Mouse (Mus musculus) spleen, postnatal 10 days (tissue): ENCODE measurements at regions not wholly inside any gene's neighbourhood (a gene's known extent, or its start where the extent isn't known, plus 50 kb on each side); places are given as distances from the start of the nearest gene placed in this dataset.

Source experiments
- DNase-seq, 2 experiments: peaks; one replicate each; pipeline ENCODE4 v3.0.0; 2021 to 2022; ENCODE audit warnings: low spot score in 2 of 2

DNA sequence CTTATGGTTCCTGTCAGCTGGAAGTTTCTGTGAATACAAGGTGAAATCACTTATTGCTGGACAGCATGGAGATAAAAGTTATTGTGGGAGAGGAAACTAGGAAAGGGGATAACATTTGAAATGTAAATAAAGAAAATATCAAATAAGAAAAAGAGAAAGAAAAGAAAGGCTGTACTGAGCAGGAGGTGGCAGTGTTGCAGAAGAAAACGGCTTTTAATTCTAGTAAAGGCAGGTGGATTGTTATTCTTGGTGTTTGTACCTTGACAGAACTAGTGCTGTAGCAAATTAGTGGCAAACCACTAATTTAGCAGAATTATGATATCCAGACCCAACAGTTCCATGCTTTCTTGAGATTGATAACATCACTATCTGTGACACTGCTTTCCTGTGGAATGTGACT, 52.6 kb downstream of the Gm10358 start:
- no peak for DNase-seq

DNA sequence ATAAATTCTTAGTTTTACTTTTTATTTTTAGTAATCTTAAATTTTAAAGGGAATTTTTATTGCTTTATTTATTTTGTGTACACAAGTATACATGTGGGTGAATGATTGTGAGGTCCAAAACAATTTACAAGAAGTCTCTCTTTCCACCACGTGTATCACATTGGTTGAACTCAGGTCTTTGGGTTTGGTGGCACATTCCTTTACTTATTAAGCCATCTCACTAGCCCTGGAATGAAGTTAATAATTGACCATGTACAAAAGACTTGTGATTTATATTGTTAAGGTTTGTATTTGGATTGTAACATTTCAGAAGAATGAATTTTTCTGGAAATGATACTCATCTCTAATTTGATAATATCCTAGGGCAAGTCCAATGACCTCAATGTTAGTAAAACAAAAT, 56.2 kb downstream of the Gm10358 start:
- no peak for DNase-seq

DNA sequence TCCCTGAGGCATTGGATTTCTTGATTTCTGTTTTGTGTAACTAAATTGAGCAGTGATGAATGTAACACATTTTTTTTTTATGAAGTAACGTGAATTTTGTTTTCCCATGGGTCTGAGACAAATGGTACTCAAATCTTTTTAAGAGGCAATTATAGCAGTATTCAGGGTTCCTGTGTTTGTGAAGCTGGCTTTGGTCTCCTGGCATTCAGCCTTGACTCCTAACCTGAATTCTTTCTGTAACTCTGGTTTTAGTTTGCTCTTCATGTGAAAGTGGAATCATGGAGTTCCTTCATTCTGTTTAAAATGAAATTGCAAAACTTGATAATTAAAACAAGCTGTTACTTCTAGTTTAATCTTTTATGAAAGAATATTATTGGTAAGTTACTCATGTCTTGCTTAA, 58.3 kb downstream of the Gm10358 start:
- no peak for DNase-seq

DNA sequence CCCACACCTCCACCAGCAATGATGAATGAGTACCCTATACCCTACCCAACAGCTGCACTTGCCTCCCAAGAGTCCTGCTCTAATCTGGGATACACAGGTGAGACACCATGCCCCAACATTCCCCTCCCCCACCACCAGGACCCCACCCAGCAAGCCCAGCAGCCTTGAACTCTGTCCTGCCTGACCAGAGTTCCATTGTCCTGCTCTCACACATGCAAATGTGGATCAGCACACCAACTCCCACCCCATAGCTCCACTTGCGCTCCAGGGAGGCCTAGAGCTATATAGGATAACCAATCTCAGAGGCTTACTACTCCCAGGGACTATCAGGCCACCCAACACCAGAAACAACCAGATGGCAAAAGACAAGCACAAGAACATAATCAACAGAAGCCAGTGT, 85.8 kb downstream of the Gm10358 start:
- no peak for DNase-seq

GRCm38 (mm10) chr8:75318526-75318925, 87.9 kb downstream of the Gm10358 start:
- DNase-seq, result no peak

GRCm38 (mm10) chr8:75315886-75316285, 90.5 kb downstream of the Gm10358 start:
- peak in 1 of 2 experiments; percentile 28 for DNase-seq

- DNase-seq, result no peak
Measured at GRCm38 (mm10) chr8:75309463-75309862, 95.7 kb downstream of the Rasd2 start.

DNA sequence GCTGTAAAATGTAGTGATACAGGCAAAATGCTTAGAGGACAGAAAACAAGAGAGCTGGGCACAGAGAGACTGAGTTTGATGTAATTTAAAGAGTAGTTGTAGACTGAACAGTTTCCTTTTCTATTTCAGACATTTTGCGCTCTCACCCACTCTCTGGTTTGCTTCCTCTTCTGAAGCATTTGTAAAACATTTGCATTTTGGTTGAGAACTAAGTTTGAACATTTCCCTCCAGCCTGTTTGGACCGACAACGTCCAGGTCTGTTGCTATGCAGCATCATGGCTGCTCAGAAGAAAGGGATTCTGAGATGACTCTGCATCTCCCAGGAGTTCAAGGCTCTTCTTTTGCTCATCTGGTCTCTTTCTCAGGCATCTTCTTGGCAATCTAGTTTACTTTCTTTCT, 78.2 kb downstream of the Rasd2 start:
- DNase-seq, result no peak

DNA sequence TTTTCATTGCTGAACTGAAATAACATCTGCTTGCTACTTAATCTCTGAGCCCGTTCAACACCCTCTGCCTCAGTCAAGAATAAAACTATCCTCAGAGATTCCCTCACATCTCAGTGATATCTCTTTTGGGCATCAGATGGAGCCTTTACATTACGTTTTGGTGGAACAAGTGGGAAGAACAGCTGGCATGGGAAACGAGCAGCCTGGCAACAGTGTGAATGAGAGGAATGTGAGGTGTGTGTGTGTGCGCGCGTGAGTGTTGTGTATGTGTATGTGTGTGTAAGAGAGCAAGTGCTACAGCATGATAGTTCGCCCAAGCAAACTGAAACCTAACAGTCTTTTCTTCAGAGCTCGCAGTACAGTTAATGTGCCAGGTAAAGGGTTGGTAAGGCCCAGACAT, 76.2 kb downstream of the Rasd2 start:
- DNase-seq, result no peak
